Mouse (Mus musculus): ENCODE results near the gene Tbc1d15.
A peak's percentile ranks its signal among the peaks of the same experiment; 100 is the strongest.
"Not testable (repeated sequence)": the region's sequence is repeated elsewhere in the genome, so short reads cannot be mapped to it uniquely, and the experiment has no call there.

Gene Tbc1d15

GRCm38 (mm10) chr10:115245488-115245887, 5.8 kb downstream of the Tbc1d15 start:
- no peak for DNase-seq (ENCODE audit: low spot score)

GRCm38 (mm10) chr10:115241082-115241595, 10.1 kb downstream of the Tbc1d15 start:
- no peak for DNase-seq (ENCODE audit: low spot score)

GRCm38 (mm10) chr10:115237931-115238330, 13.3 kb downstream of the Tbc1d15 start:
- DNase-seq (ENCODE audit: low spot score) = no peak

- no peak for DNase-seq (ENCODE audit: low spot score)
These were observed 14.5 kb downstream of the Tbc1d15 start for GRCm38 (mm10) chr10:115236733-115237132.

- no peak for DNase-seq (ENCODE audit: low spot score)
These were observed 15.8 kb downstream of the Tbc1d15 start for GRCm38 (mm10) chr10:115235501-115235900.

GRCm38 (mm10) chr10:115233798-115234197, 17.5 kb downstream of the Tbc1d15 start:
- no peak for DNase-seq (ENCODE audit: low spot score)

GRCm38 (mm10) chr10:115232513-115232912, 18.8 kb downstream of the Tbc1d15 start:
- DNase-seq (ENCODE audit: low spot score) = no peak

- no peak for DNase-seq (ENCODE audit: low spot score)
These were observed 22.2 kb downstream of the Tbc1d15 start for GRCm38 (mm10) chr10:115229023-115229422.

GRCm38 (mm10) chr10:115226586-115226985, 24.7 kb downstream of the Tbc1d15 start:
- no peak for DNase-seq (ENCODE audit: low spot score)

- no peak for DNase-seq (ENCODE audit: low spot score)
These were observed 27.4 kb downstream of the Tbc1d15 start for GRCm38 (mm10) chr10:115223845-115224244.

GRCm38 (mm10) chr10:115212916-115213580, 38.2 kb downstream of the Tbc1d15 start:
- no peak for DNase-seq (ENCODE audit: low spot score)

GRCm38 (mm10) chr10:115205825-115206224, 45.4 kb downstream of the Tbc1d15 start:
- DNase-seq (ENCODE audit: low spot score) = no peak

GRCm38 (mm10) chr10:115205284-115205683, 46.0 kb downstream of the Tbc1d15 start:
- DNase-seq (ENCODE audit: low spot score) = no peak

- no peak for DNase-seq (ENCODE audit: low spot score)
These were observed 60.1 kb downstream of the Tbc1d15 start for GRCm38 (mm10) chr10:115191214-115191613.

GRCm38 (mm10) chr10:115187390-115187789, 63.9 kb downstream of the Tbc1d15 start:
- no peak for DNase-seq (ENCODE audit: low spot score)

- DNase-seq (ENCODE audit: low spot score) = peak; percentile 78
These were observed 66.6 kb downstream of the Tbc1d15 start, which contains the start of gene Tph2 for GRCm38 (mm10) chr10:115184697-115185096. Gene Tph2, minus strand, starts transcription at chr10:115185022.

- DNase-seq (ENCODE audit: low spot score) = no peak
These were observed 70.2 kb downstream of the Tbc1d15 start for GRCm38 (mm10) chr10:115181034-115181433.

GRCm38 (mm10) chr10:115178019-115178418, 73.2 kb downstream of the Tbc1d15 start:
- not testable (repeated sequence) for DNase-seq (ENCODE audit: low spot score)

GRCm38 (mm10) chr10:115175591-115175991, 75.7 kb downstream of the Tbc1d15 start:
- DNase-seq (ENCODE audit: low spot score) = no peak

- DNase-seq (ENCODE audit: low spot score) = no peak
These were observed 77.9 kb downstream of the Tbc1d15 start for GRCm38 (mm10) chr10:115173336-115173735.

- DNase-seq (ENCODE audit: low spot score) = no peak
These were observed 79.9 kb downstream of the Tbc1d15 start for GRCm38 (mm10) chr10:115171351-115171818.

- DNase-seq (ENCODE audit: low spot score) = no peak
These were observed 80.5 kb downstream of the Tbc1d15 start for GRCm38 (mm10) chr10:115170496-115171350.

- no peak for DNase-seq (ENCODE audit: low spot score)
These were observed 81.9 kb downstream of the Tbc1d15 start for GRCm38 (mm10) chr10:115169410-115169809.
